Mouse (Mus musculus) c-Kit-positive CD71-positive TER-119-positive erythroid progenitor cells, embryonic 14.5 days (primary cell): ENCODE measurements around the gene Gsn.

Experiments used
- DNase-seq: peaks from one replicate; pipeline ENCODE4 v3.0.0-alpha.2; 2013; ENCODE audit warnings: low spot score

Gene Gsn

GRCm38 (mm10) chr2:35278371-35279210 is 22.4 kb downstream of the Gsn start:
- no peak for DNase-seq

GRCm38 (mm10) chr2:35280001-35280400 is 23.8 kb downstream of the Gsn start:
- DNase-seq = no peak

- no peak for DNase-seq
Observed at GRCm38 (mm10) chr2:35282214-35282613, 26.0 kb downstream of the Gsn start.

GRCm38 (mm10) chr2:35283997-35284396 is 27.8 kb downstream of the Gsn start:
- no peak for DNase-seq

- DNase-seq = no peak
Observed at GRCm38 (mm10) chr2:35285209-35285608, 29.0 kb downstream of the Gsn start.

- DNase-seq = no peak
Observed at GRCm38 (mm10) chr2:35287017-35287620, 30.9 kb downstream of the Gsn start.

- DNase-seq = peak; percentile 79
Observed at GRCm38 (mm10) chr2:35288758-35289635, 32.8 kb downstream of the Gsn start.

GRCm38 (mm10) chr2:35291856-35292255 is 35.7 kb downstream of the Gsn start:
- DNase-seq = peak; percentile 65

GRCm38 (mm10) chr2:35292700-35293099 is 36.5 kb downstream of the Gsn start:
- no peak for DNase-seq

- no peak for DNase-seq
Observed at GRCm38 (mm10) chr2:35293291-35293690, 37.1 kb downstream of the Gsn start.

- DNase-seq = peak; percentile 78
Observed at GRCm38 (mm10) chr2:35297703-35298332, 41.6 kb downstream of the Gsn start.

GRCm38 (mm10) chr2:35299437-35299836 is 43.3 kb downstream of the Gsn start:
- no peak for DNase-seq

- no peak for DNase-seq
Observed at GRCm38 (mm10) chr2:35302049-35302885, 46.1 kb downstream of the Gsn start.

GRCm38 (mm10) chr2:35308166-35308565 is 52.0 kb downstream of the Gsn start:
- no peak for DNase-seq

GRCm38 (mm10) chr2:35309906-35310493 is 53.8 kb downstream of the Gsn start:
- no peak for DNase-seq

GRCm38 (mm10) chr2:35314300-35314699 is 58.1 kb downstream of the Gsn start:
- no peak for DNase-seq

- DNase-seq = peak; percentile 62
Observed at GRCm38 (mm10) chr2:35317604-35318003, 61.4 kb downstream of the Gsn start.

GRCm38 (mm10) chr2:35318405-35318804 is 62.2 kb downstream of the Gsn start:
- no peak for DNase-seq

GRCm38 (mm10) chr2:35320399-35320798 is 64.2 kb downstream of the Gsn start:
- no peak for DNase-seq

- peak; percentile 57 for DNase-seq
Observed at GRCm38 (mm10) chr2:35322404-35323164, 66.4 kb downstream of the Gsn start.
